In the genomic region with DNA sequence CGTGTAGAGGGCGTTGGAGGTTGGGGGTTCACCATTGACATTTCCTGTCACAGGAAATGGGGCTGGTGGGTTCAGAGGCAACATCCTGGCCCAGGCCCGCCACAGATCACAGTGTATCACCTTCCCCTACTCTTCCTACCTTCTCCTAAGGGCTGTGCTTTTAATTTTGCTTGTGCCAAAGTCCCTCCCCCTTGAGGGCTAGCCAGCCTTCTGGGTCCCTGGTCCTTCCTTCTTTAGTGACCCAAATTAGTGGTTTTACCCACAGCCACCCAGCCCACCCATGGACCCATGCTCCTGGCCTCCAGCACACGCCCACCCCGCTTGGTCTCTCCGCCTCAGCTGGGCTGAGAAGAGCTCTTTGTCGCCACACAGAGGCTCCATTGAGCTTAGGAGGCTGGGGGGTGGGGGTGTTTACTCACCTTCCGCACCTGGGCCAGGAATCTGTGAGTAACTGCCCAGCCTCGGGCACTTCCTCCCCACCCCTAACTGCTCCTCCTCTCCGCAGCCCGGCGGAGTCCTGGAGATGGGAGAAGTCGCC, we compare ENCODE assay signal across 8 mouse cellular contexts. TPM values are rescaled to one million over a fixed set of nuclear protein-coding genes. Genes with fewer than 3 reads are reported as not detected.
DNase-seq lines count a peak whose midpoint lies in the region; ATAC-seq and TF ChIP-seq lines count a peak whose summit lies in the region.

No protein-coding gene starts in this region.

- WGBS in heart, postnatal 0 days = 46% methylated on average over 13 of the region's 13 CpGs
- WGBS in cerebellum, adult 2 months = 59% methylated on average over 13 of the region's 13 CpGs

- DNase-seq in urinary bladder, postnatal 36 days (ENCODE audit: low spot score in 2 of 2) = peak; percentile 43 to 65
- no peak for DNase-seq in urinary bladder, postnatal 25 days (ENCODE audit: low spot score)
- no peak for DNase-seq in heart, postnatal 0 days (ENCODE audit: low spot score)
- DNase-seq in lung, postnatal 10 days = peak; percentile 72
- DNase-seq in thymus, postnatal 14 days = peak; percentile 89
- DNase-seq in cerebellum, adult 2 months = no peak
- no peak for DNase-seq in frontal cortex, adult 2 months (ENCODE audit: extremely low spot score in 1 of 2, low spot score in 1 of 2)
- DNase-seq in urinary bladder, postnatal 4 days (ENCODE audit: low spot score in 2 of 2) = no peak

- H3K27ac ChIP-seq in heart, postnatal 0 days (ENCODE audit: low read depth) = peak overlapping the region; percentile 67; the same call in 1 of the 2 replicates
- H3K27ac ChIP-seq in cerebellum, adult 2 months (ENCODE audit: insufficient read depth, low read length) = no peak overlapping the region

- H3K4me1 ChIP-seq in heart, postnatal 0 days (ENCODE audit: control insufficient read depth, insufficient read depth) = peaks cover 6% of the 10 kb centered on the region; the same call in 1 of the 2 replicates
- H3K4me1 ChIP-seq in cerebellum, adult 2 months (ENCODE audit: control insufficient read depth, insufficient read depth, low read length) = peaks cover 3% of the 10 kb centered on the region; the same call in 1 of the 2 replicates

- no peaks in the 10 kb centered on the region for H3K9me3 ChIP-seq in heart, postnatal 0 days (replicated peaks; ENCODE audit: control insufficient read depth, low read length)

- no peak overlapping the region for H3K9ac ChIP-seq in heart, postnatal 0 days (replicated peaks; ENCODE audit: low read depth, low read length)

- TF ChIP-seq CTCF in heart, postnatal 0 days (IDR thresholded peaks at IDR 0.05; ENCODE audit: low read depth) = no peak
- TF ChIP-seq CTCF in cerebellum, adult 2 months (IDR thresholded peaks at IDR 0.05; ENCODE audit: borderline replicate concordance, insufficient read depth, low read depth, low read length) = no peak

- H3K27me3 ChIP-seq in heart, postnatal 0 days (ENCODE audit: control insufficient read depth, insufficient read depth, low read length) = no peaks in the 10 kb centered on the region
- H3K27me3 ChIP-seq in cerebellum, adult 2 months (ENCODE audit: control insufficient read depth, insufficient read depth, low read length) = no peaks in the 10 kb centered on the region

- no peak overlapping the region; the same call in 1 of the 2 replicates for H3K4me3 ChIP-seq in heart, postnatal 0 days (ENCODE audit: low read depth, low read length)
- no peak overlapping the region for H3K4me3 ChIP-seq in cerebellum, adult 2 months (replicated peaks; ENCODE audit: insufficient read depth, low read depth, low read length)

- TF ChIP-seq EP300 in heart, postnatal 0 days (IDR thresholded peaks at IDR 0.05; ENCODE audit: low read depth) = no peak

- H3K36me3 ChIP-seq in heart, postnatal 0 days (replicated peaks; ENCODE audit: control insufficient read depth, insufficient read depth, low read length) = peaks cover 39% of the 10 kb centered on the region

- peak overlapping the region; percentile 40; the same call in 1 of the 2 replicates for H3K4me2 ChIP-seq in heart, postnatal 0 days (ENCODE audit: low read depth, low read length)

- no peak for ATAC-seq in heart, postnatal 0 days (ENCODE audit: insufficient read depth, low read depth)

- TF ChIP-seq POLR2A in cerebellum, adult 2 months (IDR thresholded peaks at IDR 0.05; ENCODE audit: borderline replicate concordance, insufficient read depth, low read length) = no peak

RNA-seq across cellular contexts. Expression of a gene that starts 4.6 kb away (rescaled TPM):
- 16.0 and 28.2 TPM in 2 replicates for total RNA-seq in heart, postnatal 0 days (2014; rRNA removed; ENCODE audit: low replicate concordance)
- polyA plus RNA-seq in heart, postnatal 0 days (2015; fragmentation: Nextera tagmentation; extraction: Ambion mirVana) = 37.0 TPM in 2 replicates
- 162 and 173 TPM in 2 replicates for polyA plus RNA-seq in cerebellum, adult 2 months (2012; rRNA removed)
- 167 and 181 TPM in 2 replicates for polyA plus RNA-seq in frontal cortex, adult 2 months (2012; rRNA removed)

RNA-seq across cellular contexts. Expression of a gene that starts 10.1 kb away (rescaled TPM):
- 2.8 TPM in 1 of 2 replicates, not detected in the other for total RNA-seq in heart, postnatal 0 days (2014; rRNA removed; ENCODE audit: low replicate concordance)
- polyA plus RNA-seq in heart, postnatal 0 days (2015; fragmentation: Nextera tagmentation; extraction: Ambion mirVana) = 0.33 and 0.70 TPM in 2 replicates
- polyA plus RNA-seq in cerebellum, adult 2 months (2012; rRNA removed) = 0.85 and 1.1 TPM in 2 replicates
- 0.72 and 0.86 TPM in 2 replicates for polyA plus RNA-seq in frontal cortex, adult 2 months (2012; rRNA removed)

RNA-seq across cellular contexts. Expression of a gene that starts 23.1 kb away (rescaled TPM):
- total RNA-seq in heart, postnatal 0 days (2014; rRNA removed; ENCODE audit: low replicate concordance) = 530 and 642 TPM in 2 replicates
- 980 and 1,040 TPM in 2 replicates for polyA plus RNA-seq in heart, postnatal 0 days (2015; fragmentation: Nextera tagmentation; extraction: Ambion mirVana)
- polyA plus RNA-seq in cerebellum, adult 2 months (2012; rRNA removed) = 282 and 314 TPM in 2 replicates
- 319 and 386 TPM in 2 replicates for polyA plus RNA-seq in frontal cortex, adult 2 months (2012; rRNA removed)

RNA-seq across cellular contexts. Expression of a gene that starts 37.0 kb away (rescaled TPM):
- total RNA-seq in heart, postnatal 0 days (2014; rRNA removed; ENCODE audit: low replicate concordance) = not detected in 2 replicates
- not detected in 2 replicates for polyA plus RNA-seq in heart, postnatal 0 days (2015; fragmentation: Nextera tagmentation; extraction: Ambion mirVana)
- 1.00 and 1.4 TPM in 2 replicates for polyA plus RNA-seq in cerebellum, adult 2 months (2012; rRNA removed)
- polyA plus RNA-seq in frontal cortex, adult 2 months (2012; rRNA removed) = 0.17 TPM in 1 of 2 replicates, not detected in the other

RNA-seq across cellular contexts. Expression of a gene that starts 37.4 kb away (rescaled TPM):
- not detected in 2 replicates for total RNA-seq in heart, postnatal 0 days (2014; rRNA removed; ENCODE audit: low replicate concordance)
- polyA plus RNA-seq in heart, postnatal 0 days (2015; fragmentation: Nextera tagmentation; extraction: Ambion mirVana) = not detected in 2 replicates
- polyA plus RNA-seq in cerebellum, adult 2 months (2012; rRNA removed) = not detected in 2 replicates
- 0.06 TPM in 1 of 2 replicates, not detected in the other for polyA plus RNA-seq in frontal cortex, adult 2 months (2012; rRNA removed)

Comparison
In these comparisons a context has a peak if more than half of its experiments do, and no peak if none do; other contexts are left out.
1. DNase-seq: peak in urinary bladder, postnatal 36 days (2 of 2), lung, postnatal 10 days (single experiment) and thymus, postnatal 14 days (single experiment); none in urinary bladder, postnatal 25 days (single experiment), heart, postnatal 0 days (single experiment), cerebellum, adult 2 months (0 of 2), frontal cortex, adult 2 months (0 of 2) and urinary bladder, postnatal 4 days (0 of 2).